Mouse (Mus musculus) left cerebral cortex, postnatal 14 days (tissue): ENCODE measurements at regions not wholly inside any gene's neighbourhood (a gene's known extent, or its start where the extent isn't known, plus 50 kb on each side); places are given as distances from the start of the nearest gene placed in this dataset.

Experiments used
- DNase-seq, 2 experiments: peaks; one replicate each; pipeline ENCODE4 v3.0.0; 2021 to 2022; ENCODE audit warnings: low spot score in 2 of 2, mixed read lengths in 1 of 2
- intact Hi-C: fragments of 180-260 bp; cut with DNase I; formaldehyde crosslinking; loops from one replicate; pipeline ENCODE4 v1.15.1; 2025

DNA sequence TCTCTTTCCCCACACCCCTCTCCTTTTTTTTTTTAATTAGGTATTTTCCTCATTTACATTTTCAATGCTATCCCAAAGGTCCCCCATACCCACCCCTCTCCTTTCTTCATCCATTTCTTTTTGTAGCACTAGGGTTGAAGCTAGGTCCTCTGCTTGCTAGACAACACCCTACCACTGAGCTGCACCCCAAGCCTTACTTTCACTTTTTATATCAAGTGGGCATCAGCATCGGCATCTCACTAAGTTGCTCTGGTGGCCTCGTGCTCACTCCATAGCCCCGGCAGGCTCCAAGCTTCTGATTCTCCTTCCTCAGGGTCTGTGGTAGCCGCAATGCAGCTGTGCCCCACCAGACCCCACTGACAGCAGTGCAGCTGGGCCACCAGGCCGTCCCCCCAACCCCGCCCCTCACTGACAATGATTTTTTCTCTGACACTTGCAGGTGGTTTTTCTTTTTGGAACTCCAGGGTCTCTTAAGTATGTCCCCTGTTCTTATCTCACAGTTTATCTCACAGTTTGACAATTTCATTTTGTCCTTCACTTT lies 77.5 kb downstream of the Nufip1 start:
- intact Hi-C loops, result no loop called here
- DNase-seq, result no peak

DNA sequence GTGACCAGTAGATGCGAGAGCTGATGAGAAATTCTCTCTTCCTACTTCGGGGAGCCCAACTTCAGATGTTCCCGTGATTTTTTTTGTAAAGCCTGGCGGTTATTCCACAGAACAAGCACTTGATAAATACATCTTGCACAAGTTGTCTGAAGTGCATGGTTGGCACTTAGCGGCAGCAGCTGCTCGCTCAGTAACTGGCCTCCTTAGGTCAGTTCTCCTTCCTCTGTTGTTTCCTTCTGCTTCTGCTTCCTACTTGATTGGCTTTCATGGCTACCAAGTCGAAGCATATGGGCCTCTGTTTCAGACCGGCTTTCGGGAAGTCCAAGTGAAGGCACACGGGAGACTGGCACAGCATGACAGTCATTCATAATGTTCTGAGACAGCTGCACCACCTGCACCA lies 84.6 kb downstream of the Nufip1 start:
- DNase-seq, result no peak
- intact Hi-C loops, result no loop called here

DNA sequence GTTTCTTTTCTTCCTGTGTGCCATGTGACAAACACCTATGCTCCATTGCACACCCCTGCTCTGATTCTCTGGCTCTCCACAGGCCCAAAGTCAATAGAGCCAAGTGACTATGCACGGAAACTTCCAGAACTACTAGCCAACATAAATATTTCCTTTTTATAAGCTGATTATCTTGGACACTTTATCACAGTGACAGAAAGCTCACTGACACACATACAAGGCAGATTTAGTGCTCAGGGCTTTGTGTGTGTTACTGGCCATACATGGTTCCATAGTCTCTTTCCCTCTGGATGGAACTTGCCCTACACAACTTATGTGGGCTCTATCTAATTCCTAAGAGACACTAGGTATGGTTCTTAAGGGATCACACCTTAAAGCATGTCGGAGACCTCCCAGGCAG lies 86.7 kb downstream of the Nufip1 start:
- intact Hi-C loops, result no loop called here

DNA sequence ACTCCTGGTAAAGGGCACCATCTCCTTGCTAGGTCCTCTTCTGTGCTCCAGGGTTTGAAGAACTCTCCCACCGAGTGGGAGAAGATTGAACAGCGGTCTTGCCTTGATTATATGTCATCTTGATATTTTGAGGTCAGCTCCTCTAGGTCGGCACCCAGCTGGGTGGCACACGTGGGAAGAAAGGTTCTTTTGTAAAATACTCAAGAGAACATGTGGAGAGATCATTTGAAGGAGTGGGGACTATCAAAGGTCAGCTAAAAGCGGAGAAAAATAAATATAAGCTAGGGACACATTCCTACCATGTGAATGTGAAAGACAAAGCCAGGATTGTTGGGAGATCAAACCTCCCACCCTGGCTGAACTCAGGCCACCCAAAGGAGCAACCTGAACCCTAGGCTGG lies 87.7 kb downstream of the Nufip1 start:
- no peak for DNase-seq
- intact Hi-C loops, result no loop called here

More for the DNA sequence above, 86.7 kb downstream of the Nufip1 start:
- DNase-seq, result no peak

DNA sequence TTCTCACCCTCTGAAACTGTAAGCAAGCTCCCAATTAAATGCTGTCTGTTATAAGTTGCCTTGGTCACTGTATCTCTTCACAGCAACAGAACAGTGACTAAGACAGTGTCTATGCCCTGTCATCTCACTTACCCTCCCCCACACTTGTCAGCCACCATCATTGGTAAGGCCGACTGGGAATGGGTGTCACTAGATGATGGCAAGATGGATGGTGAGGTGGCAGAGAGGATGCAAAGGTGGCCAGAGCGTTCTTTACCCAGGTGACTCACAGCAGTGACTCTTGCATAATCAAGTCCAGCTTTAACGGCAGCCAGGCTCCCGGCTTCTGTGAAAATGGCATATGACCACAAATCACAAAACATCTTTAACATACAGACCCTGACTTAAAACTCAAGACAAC lies 91.9 kb downstream of the Nufip1 start:
- no peak for DNase-seq
- intact Hi-C loops, result no loop called here

DNA sequence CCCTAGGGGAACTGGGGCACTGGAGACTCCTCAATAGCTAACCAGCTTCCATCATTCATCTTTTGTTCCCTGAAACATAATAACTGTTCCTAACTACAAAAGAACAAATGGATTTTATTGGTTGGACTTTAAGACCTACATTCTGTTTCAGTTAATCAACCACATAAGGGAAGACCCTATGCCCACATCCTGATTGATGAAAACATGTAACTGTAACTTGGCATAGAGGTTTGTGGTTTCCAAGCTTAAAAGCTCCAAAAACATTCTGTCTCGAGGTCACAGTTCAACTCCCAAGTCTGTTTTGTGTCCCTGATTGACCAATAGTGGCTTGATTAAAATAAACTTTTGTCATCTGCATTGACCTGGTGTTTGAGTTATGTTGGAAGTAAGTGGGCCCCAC lies 92.4 kb downstream of the Nufip1 start:
- intact Hi-C loops, result no loop called here
- no peak for DNase-seq

DNA sequence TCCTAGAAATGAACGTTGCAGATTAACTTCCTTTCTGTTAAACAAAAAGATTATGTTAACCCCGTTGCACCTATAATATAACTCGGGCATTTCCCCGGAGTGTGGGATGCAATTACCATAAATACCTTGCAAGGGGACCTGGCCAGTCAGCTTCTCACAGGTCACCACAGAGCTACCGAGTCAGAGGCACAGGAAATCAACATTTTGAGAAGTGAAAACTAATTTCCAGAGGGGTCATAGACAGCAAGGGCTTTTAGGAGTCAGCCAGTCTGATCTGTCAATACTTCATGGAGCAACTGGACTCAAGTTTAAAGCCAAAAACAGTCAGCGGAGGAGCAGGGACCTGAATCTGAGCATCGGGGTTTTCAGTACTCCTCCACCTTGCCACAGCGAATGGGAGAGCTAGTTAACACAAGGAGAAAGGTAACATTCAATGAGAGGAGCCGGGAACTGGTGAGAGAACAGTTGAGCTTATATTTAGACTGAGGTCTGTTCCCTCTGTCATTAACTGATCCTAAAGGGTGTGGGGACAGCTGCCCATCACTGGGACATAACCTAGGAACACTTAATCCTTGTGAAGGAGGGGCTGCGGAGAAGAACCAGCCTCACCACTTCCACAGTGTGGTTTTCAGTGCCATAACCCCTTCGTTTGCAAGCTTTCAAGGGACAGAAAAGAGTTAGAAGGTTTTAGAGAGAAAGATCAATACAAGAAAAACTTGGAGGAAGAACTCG lies 105.9 kb downstream of the Nufip1 start:
- intact Hi-C loops, result no loop called here
- no peak for DNase-seq

DNA sequence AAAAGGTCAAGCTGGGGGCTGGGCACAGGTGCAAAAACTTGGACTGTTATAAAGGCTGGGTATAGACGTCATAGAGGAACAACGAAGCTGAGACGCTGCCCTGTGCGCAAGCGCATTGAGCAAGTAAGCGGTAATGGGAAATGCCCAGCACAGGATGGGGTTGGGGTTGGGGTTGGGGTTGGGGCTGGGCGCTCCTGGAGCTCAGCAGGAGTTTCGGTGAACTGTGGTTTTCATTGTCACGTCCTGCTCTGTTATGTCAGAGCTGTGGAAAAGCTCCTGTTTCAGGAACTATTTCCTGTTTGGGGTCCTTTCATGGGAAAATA lies 106.4 kb downstream of the Nufip1 start:
- intact Hi-C loops, result no loop called here
- DNase-seq, result no peak

DNA sequence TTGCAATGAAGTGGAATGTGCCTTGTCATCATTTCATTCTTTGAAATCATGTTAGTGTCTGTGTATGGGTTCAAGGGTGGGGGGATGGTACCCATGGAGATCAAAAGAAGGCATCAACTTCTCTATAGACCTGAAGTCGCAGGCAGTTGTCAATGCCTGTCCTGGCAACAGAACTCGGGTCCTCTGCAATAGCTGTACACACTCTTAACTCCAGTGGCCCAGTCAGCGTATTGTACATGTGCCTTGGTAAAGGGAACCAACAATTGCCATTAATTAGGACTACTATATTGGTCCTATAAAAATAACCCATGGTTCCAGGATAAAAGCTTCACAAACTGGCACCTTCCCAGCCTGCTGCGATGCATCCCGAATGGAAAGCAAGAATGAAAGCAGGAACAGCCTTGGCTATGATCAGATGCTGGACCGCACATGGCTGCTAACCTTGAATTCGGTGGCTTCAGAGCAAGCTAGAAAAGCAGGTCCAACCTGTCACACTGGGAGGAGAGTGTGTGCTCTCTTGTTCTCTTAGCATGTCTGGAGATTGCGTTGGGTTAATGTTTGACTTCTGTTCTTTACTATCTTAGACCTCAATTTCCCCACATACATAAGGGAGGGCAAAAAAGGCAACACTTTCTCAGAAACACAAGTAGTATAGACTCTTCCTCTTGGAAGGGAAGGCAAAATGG lies 107.0 kb downstream of the Nufip1 start:
- no peak for DNase-seq
- intact Hi-C loops, result no loop called here

DNA sequence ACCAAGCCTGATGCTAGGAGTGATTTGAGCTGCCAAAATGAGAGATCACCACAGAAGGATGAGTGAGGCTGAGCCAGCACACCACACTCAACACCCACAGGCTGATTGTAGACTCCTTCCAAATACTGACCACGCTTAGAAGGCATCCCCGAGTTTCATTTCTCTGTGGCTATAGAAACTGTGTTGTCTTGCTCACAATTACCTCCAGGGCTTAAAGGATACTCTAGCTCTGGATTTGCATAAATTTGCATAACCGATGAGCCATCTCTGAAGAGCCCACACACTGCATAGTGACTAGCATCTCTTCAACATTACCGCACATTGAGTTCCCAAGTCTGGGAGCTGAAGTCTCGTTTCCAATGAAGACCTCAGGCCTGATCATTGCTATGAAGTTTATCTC lies 110.3 kb downstream of the Nufip1 start:
- intact Hi-C loops, result no loop called here
- DNase-seq, result peak; percentile 4 to 60

DNA sequence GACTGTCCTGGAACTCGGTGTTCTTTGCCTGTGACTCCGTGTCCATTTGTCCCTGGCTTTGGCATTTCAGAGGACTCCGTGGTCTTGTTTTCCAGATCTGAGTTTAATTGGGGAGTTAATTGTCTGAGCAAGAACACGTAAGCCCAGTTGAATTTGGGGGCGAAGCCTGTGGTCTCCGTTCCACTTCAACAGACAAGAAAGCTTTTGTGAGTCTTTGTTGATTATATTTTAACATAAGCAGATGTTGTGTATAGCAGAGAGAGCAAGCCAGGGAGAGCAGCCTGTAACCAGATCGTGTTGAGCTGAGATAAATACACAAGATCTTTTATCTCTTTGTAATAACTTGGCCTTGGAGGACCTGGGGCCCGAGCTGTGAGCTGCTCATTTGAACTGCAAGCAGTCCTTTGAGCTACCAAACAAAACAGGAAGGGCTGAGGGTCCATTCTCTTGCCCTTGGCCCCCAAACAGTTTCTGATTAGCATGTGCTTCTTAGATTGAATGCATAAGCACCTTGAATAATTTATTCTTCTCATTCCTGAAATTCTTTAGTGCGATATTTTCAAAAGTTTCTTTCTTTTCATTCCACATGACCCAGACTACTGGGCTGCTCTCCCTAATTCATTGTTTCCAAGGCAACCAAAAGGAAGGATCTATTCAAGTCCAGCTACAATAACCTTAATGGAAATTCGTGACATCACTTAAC lies 111.1 kb downstream of the Nufip1 start:
- DNase-seq, result peak in 1 of 2 experiments; percentile 31
- intact Hi-C loops, result no loop called here

DNA sequence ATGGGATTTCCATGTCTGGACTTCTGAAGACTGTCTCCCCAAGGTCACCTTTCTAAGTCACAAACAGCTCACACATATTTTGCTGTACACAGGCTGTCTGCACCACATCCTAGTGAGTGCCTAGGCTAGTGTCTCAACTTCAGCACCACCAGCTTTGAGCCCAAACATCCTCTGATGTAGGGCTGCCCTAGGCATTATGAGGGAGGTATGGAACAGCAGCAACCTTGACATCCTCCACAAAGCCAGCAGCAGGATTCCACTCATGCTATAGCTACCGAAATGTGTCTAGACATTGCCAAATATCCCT lies 111.6 kb downstream of the Nufip1 start:
- DNase-seq, result no peak

DNA sequence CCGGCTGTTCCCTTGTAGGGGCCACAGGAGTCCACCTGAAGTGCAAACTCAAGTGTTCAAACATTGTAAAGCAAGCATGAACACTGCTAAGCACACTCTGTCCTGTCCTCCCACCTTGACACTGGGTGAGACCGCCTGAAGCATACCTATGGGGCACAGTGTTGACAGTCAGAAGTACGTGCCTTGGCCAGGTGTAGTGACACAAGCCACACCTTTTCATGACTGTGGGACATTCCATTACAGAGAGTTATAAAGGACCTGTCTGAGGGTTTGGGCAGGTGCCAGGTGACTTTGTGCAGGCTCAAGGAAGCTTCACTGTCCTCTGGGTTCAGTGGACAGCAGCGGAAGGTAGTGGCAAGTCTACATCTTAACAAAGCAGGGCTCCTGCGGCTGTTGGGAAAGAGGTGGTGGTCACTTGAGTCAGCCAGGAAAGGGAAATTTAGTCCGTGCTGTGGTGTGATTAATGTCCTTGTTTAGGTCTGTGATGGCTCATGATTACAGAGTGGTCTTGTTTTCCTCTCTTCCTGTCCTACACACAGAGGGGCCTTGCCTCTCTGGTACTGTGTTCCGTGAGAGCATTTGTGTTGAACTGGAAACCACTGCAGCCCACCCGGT lies 112.5 kb downstream of the Nufip1 start:
- intact Hi-C loops, result no loop called here
- DNase-seq, result no peak

More for the DNA sequence above, 111.6 kb downstream of the Nufip1 start:
- intact Hi-C loops, result no loop called here

DNA sequence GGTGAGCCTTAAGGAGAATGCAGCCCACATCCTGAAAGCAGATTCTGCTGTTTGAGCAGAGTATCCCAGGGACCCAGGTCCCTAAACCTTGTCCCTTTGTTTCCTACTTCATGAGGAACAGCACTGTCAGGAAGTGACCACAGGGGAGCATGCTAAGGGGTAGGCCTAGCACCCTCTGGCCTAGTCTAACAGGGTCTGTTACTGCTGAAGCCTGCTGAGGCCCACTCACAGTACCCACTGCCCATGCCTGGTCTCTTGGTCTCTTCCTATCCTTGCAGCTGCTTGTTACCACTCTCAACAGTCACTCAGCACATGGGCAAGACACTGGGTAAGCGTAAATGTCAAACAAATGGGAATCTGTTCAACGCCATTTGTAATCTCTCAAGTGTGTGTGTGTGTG lies 113.2 kb downstream of the Nufip1 start:
- intact Hi-C loops, result no loop called here
- no peak for DNase-seq

DNA sequence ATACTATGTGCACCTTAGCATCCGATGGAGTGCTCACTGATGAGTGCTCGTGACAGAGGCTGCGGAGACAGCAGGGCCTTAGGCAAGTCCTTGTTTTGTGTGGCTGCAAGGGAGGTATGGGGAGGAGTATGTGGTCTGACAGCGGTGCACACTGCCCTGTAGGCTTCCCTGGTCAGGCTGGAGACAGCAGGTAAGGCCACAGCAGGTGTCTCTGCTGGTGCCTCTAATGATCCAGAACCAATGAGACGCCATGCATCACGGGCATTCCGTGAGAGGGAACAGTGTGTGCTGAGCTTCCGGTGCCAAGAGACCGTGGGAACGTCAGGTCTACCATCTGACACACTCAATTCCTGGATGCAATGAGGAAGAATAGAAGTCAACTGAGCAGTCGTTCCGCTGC lies 114.8 kb downstream of the Nufip1 start:
- intact Hi-C loops, result no loop called here
- DNase-seq, result no peak

DNA sequence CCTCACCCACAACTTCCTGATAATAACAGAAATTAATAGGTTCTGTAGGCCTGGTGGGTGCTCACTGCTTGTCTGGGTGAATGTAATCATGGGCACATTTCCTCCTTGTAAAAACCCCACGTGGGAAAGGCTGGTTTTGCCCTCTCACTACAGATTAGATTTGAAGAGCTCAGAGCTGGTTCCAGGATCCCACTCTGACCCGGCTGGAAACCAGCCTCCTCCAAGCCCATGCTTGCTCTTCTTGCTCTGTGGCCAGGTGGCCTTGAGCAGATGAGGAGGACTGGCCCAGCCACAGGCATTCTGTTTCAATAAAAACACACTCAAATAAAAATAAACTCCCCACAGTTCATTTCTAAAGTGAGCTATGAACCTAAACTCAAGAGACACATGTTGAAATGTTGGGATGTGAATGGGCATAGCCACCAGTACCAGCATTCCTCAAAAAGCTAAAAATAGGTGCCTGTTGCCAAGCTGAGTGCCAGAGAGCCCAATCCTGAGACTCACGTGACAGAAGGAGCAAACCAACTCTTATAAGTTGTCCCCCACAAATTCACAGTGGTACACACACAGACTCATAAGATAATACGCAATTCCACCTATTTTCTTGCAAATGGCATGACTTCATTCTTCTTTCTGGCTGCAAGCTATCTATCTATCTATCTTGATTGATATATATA lies 116.1 kb downstream of the Nufip1 start:
- intact Hi-C loops, result no loop called here

DNA sequence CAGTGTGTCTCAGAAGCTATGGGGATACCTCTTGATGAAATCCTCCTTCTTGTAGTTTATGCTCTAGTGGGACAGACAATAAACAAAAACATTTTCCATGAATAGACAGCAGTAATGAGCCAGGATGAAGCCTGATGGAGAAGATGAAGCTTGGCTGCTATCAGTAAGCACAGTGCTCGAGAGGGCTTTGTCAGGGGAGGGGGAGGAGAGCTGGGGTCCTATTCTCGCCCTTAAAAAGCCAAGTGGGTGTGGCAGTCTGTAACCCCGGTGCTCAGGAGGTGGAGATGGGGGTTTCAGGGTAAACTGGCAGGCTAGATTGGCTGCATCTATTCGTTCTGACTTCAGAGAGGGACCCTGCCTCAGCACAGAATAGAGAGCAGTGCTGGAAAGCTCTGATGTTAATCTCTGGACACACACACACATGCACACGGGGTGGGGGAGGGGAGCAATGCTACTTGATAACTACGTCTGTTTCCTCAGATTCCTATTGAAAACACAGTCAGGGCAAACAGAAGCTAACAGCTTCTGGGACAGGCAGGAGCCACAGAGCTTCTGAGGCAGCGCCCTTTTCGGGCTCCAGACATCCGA lies 118.4 kb downstream of the Nufip1 start:
- DNase-seq, result no peak

More for the DNA sequence above, 116.1 kb downstream of the Nufip1 start:
- DNase-seq, result no peak

DNA sequence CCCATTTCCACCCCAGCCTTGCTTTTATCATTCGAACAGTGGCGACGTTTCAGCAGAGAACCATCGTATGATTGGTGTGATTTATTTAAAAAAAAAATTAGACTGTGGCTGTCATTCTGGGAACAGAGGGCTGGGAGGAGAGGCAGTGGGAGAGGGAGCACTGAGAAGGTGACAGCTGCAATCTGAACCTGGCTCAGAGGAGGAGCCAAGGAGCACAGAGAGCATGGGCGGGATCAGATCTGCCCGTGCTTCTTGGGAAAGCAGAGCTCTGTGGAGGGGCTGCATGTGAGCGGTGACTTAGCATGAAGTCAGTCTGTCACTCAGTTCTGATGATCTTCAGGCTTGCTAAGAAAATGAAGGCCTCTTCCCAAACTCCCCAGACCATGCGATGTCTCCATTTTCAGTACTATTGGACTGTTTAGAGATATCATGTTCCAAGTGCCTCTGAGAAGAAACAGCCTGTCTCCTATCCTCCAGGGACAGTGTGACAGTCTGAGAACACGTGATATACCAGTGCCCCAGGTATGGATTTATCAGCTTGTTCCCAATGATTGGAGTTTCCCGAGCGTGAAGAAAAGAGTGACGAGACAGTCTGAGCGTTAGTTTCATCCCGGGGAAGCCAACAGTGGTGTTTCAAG lies 129.3 kb downstream of the Nufip1 start:
- no peak for DNase-seq
- intact Hi-C loops, result no loop called here

More for the DNA sequence above, 118.4 kb downstream of the Nufip1 start:
- intact Hi-C loops, result no loop called here
